Mouse (Mus musculus) megakaryocyte, embryonic 14.5 days (primary cell): ENCODE results near the gene Galnt6.

Source experiments
- FLI1 ChIP-seq: IDR thresholded peaks from 2 replicates; pipeline ENCODE4 v1.6.1; 2012; ENCODE audit warnings: low read length, inconsistent platforms, mixed read lengths
- GATA1 ChIP-seq: IDR thresholded peaks from 3 replicates; pipeline ENCODE4 v1.6.1; 2012; ENCODE audit warnings: mixed read lengths, low read length, inconsistent platforms, borderline replicate concordance

DNA sequence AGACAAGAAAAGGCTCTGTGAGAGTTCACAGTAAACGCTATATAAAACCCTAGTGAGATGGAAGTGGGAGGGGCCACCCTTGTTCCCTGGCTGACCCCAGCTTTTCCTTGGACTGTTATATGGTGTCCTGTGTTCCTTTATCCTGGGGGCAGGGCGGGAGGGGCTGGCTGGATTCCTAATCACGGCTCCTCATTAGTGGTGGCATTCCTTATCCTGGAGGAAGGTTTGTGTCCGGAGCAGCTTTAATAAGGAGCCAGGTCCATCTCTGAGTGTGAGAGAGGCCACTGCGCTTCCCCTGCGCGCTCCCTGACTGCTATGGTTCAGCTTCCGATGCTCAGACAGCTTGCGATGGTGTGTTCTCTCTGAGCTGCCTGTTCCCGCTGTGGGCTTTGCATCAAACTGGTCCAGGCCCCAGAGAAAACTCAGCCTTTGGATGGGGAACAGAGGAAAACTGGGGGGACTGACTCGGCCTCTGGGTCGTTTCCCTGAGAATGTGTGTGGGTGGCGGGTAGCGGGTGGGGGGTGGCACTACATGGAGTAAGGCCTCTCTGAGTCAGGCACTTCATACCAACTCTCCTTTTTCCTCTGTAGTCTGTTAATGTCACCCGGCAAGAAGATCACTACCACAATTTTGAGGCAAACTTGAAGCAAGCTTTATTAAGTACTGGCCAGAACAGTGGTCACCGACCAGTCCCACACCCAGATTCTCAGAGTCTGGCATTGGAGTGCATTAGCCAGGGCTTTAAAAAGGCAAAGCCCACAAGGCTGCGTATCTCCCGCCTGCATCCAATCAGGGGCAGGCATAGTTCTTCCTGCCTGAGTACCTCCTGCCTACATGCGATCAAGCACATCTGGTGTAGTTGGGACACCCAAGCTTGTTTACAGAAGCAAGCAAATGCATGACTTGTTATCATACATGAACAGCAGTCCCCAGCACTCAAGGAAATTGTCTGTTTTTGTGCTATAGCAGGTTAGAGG, 46.3 kb upstream of the Galnt6 start:
- no peak for TF ChIP-seq GATA1
- no peak for TF ChIP-seq FLI1
